Comparison of ENCODE assay signal across 18 mouse cellular contexts in genomic region chr1:157143326-157143932, GRCm38 (mm10). TPM values are rescaled to one million over a fixed set of nuclear protein-coding genes. Genes with fewer than 3 reads are reported as not detected.
A peak's percentile ranks its signal among the peaks of the same experiment; 100 is the strongest.
DNase-seq lines count a peak whose midpoint lies in the region; ATAC-seq and TF ChIP-seq lines count a peak whose summit lies in the region.
"Had no signal": no experiment of that assay in that cellular context is flagged by ENCODE, and none has a peak within 500 bp of the region (broad histone marks: within the 10 kb centered on the region; RNA-seq: fewer than 3 reads in every experiment).

No protein-coding gene starts in this region.

- no peak; the same call in 1 of the 2 replicates for ATAC-seq in heart, embryonic 11.5 days (replicated peaks; ENCODE audit: insufficient number of reproducible peaks, low FRiP score, low TSS enrichment)
- ATAC-seq in kidney, postnatal 0 days (replicated peaks; ENCODE audit: low FRiP score, low read depth): peak; percentile 77
- ATAC-seq: forebrain, embryonic 14.5 days had no signal

- WGBS in heart, embryonic 11.5 days (ENCODE audit: insufficient replicate concordance): 18% methylated on average over 7 of the region's 7 CpGs
- 35% methylated on average over 7 of the region's 7 CpGs for WGBS in kidney, adult 2 months
- WGBS in kidney, postnatal 0 days: 15% methylated on average over 7 of the region's 7 CpGs

- 0 out of 2 replicates have a peak overlapping the region, but pooled peaks have one; percentile 16 for H3K4me2 ChIP-seq in heart, embryonic 11.5 days
- no peak overlapping the region for H3K4me2 ChIP-seq in kidney, postnatal 0 days (ENCODE audit: low read length)
- H3K4me2 ChIP-seq: hindbrain, embryonic 15.5 days had no signal

- H3K27ac ChIP-seq in heart, embryonic 11.5 days (ENCODE audit: low read depth, low read length): peak overlapping the region; percentile 73
- H3K27ac ChIP-seq in kidney, adult 2 months (ENCODE audit: insufficient read depth, low read depth, low read length): no peak overlapping the region
- H3K27ac ChIP-seq in kidney, postnatal 0 days: no peak overlapping the region
- H3K27ac ChIP-seq: hindbrain, embryonic 15.5 days; midbrain, embryonic 10.5 days had no signal

- no peak for TF ChIP-seq CTCF in kidney, adult 2 months (conservative IDR thresholded peaks at IDR 0.05; ENCODE audit: insufficient read depth, insufficient read length, low read depth, low read length)
- TF ChIP-seq CTCF in kidney, postnatal 0 days (IDR thresholded peaks at IDR 0.05; ENCODE audit: low read depth): no peak

- H3K4me3 ChIP-seq in heart, embryonic 11.5 days (ENCODE audit: low read depth, low read length): no peak overlapping the region
- no peak overlapping the region for H3K4me3 ChIP-seq in kidney, adult 2 months (ENCODE audit: insufficient read depth, low read depth, low read length)
- H3K4me3 ChIP-seq in kidney, postnatal 0 days (replicated peaks; ENCODE audit: low read depth, low read length): no peak overlapping the region
- H3K4me3 ChIP-seq: hindbrain, embryonic 15.5 days; midbrain, embryonic 10.5 days had no signal

- H3K9ac ChIP-seq in heart, embryonic 11.5 days (ENCODE audit: low read depth, low read length): no peak overlapping the region
- H3K9ac ChIP-seq in kidney, postnatal 0 days (ENCODE audit: low read depth, low read length): no peak overlapping the region
- H3K9ac ChIP-seq: hindbrain, embryonic 15.5 days had no signal

- peaks cover 5% of the 10 kb centered on the region; the same call in 1 of the 2 replicates for H3K4me1 ChIP-seq in heart, embryonic 11.5 days (ENCODE audit: control insufficient read depth, insufficient read depth, low read length)
- no peaks in the 10 kb centered on the region for H3K4me1 ChIP-seq in kidney, adult 2 months (ENCODE audit: control insufficient read depth, insufficient read depth, low read length)
- no peaks in the 10 kb centered on the region for H3K4me1 ChIP-seq in kidney, postnatal 0 days (replicated peaks; ENCODE audit: insufficient read depth, low read length)
- H3K4me1 ChIP-seq: hindbrain, embryonic 15.5 days; midbrain, embryonic 10.5 days had no signal

- no peak for DNase-seq in heart, postnatal 25 days (ENCODE audit: low spot score)
- peak; percentile 10 for DNase-seq in kidney, adult 2 months
- DNase-seq in kidney, adult 18-20 months: no peak
- peak; percentile 25 for DNase-seq in embryo, embryonic 10.5 days (ENCODE audit: low spot score)
- DNase-seq in kidney, postnatal 0 days (ENCODE audit: low spot score): peak; percentile 87
- DNase-seq in thymus, postnatal 10 days (ENCODE audit: low spot score in 2 of 2): no peak
- DNase-seq in testis, postnatal 14 days (ENCODE audit: low spot score): no peak
- DNase-seq: cerebellum, adult 11-12 months; lung, adult 18-20 months; right cerebral cortex, postnatal 14 days; thymus, postnatal 14 days had no signal

- TF ChIP-seq POLR2A in kidney, adult 2 months (IDR thresholded peaks at IDR 0.05; ENCODE audit: low read depth, low read length): no peak

- no peaks in the 10 kb centered on the region for H3K27me3 ChIP-seq in heart, embryonic 11.5 days (ENCODE audit: control insufficient read depth, insufficient read depth, low read length)
- no peaks in the 10 kb centered on the region for H3K27me3 ChIP-seq in kidney, adult 2 months (replicated peaks; ENCODE audit: control insufficient read depth, insufficient read depth, low read length)
- no peaks in the 10 kb centered on the region for H3K27me3 ChIP-seq in kidney, postnatal 0 days (ENCODE audit: insufficient read depth, low read length)
- H3K27me3 ChIP-seq: hindbrain, embryonic 15.5 days had no signal

- H3K36me3 ChIP-seq in heart, embryonic 11.5 days (ENCODE audit: control insufficient read depth, insufficient read depth, low read length): no peaks in the 10 kb centered on the region
- H3K36me3 ChIP-seq in kidney, adult 2 months (ENCODE audit: control insufficient read depth, insufficient read depth, low read length): no peaks in the 10 kb centered on the region; the same call in 1 of the 2 replicates
- H3K36me3 ChIP-seq in kidney, postnatal 0 days (ENCODE audit: insufficient read depth, low read length): 0 out of 2 replicates have a peak, but pooled peaks cover 2% of the 10 kb centered on the region

- H3K9me3 ChIP-seq in heart, embryonic 11.5 days (replicated peaks; ENCODE audit: control insufficient read depth, low read length): no peaks in the 10 kb centered on the region
- H3K9me3 ChIP-seq in kidney, postnatal 0 days (replicated peaks; ENCODE audit: low read length): no peaks in the 10 kb centered on the region
- H3K9me3 ChIP-seq: hindbrain, embryonic 15.5 days; midbrain, embryonic 10.5 days had no signal

- intact Hi-C loops in heart, postnatal 25 days (cut with DNase I): loop anchor here (5.0 kb wide), 1 partner anchor 314 kb away; the partner anchor contains the start of gene Cryzl2

RNA-seq across cellular contexts. Expression of gene Tex35, which starts 34.9 kb away (rescaled TPM):
- polyA plus RNA-seq in heart, embryonic 11.5 days (2014; fragmentation: Nextera tagmentation; extraction: Ambion mirVana): not detected in 2 replicates
- not detected for total RNA-seq in heart, postnatal 25 days (2021)
- polyA plus RNA-seq in kidney, adult 2 months (2012; rRNA removed): 0.12 and 0.13 TPM in 2 replicates
- polyA plus RNA-seq in kidney, postnatal 0 days (2015; fragmentation: Nextera tagmentation; extraction: Ambion mirVana): not detected in 2 replicates
- total RNA-seq: gastrocnemius, adult 18-20 months; left cerebral cortex, adult 8-10 months had no signal
- polyA plus RNA-seq: forebrain, embryonic 14.5 days; hindbrain, embryonic 15.5 days; limb, embryonic 14.5 days; midbrain, embryonic 10.5 days had no signal

Comparison
In these comparisons a context has a peak if more than half of its experiments do, and no peak if none do; other contexts are left out.
1. DNase-seq: peak in kidney, adult 2 months (single experiment), embryo, embryonic 10.5 days (single experiment) and kidney, postnatal 0 days (single experiment); none in heart, postnatal 25 days (single experiment), kidney, adult 18-20 months (single experiment), thymus, postnatal 10 days (0 of 2) and testis, postnatal 14 days (single experiment).